Mouse (Mus musculus) neural tube, embryonic 11.5 days (tissue): Measurements from ENCODE around the gene Gm43720. TPM values are rescaled to one million over a fixed set of nuclear protein-coding genes. Genes with fewer than 3 reads are reported as not detected.

Experiments
- ATAC-seq: fragments of 200-750 bp; cut with Nextera tagmentation; 2 replicates; pipeline ENCODE4 v1.8.0; 2017; ENCODE audit warnings: moderate number of reproducible peaks, mild to moderate bottlenecking, moderate TSS enrichment, moderate library complexity; ENCODE audit not compliant: insufficient read depth, low FRiP score, low TSS enrichment
- DNase-seq: peaks from one replicate; pipeline ENCODE4 v3.0.0-alpha.2; 2015; ENCODE audit warnings: low spot score
- H3K27ac ChIP-seq: fragments of 300-500 bp; sonication (generic); 2 replicates; pipeline ENCODE4 v1.5.1; 2014; ENCODE audit warnings: low read depth, mild to moderate bottlenecking, low read length
- H3K27me3 ChIP-seq: fragments of 300-500 bp; sonication (generic); 2 replicates; pipeline ENCODE4 v1.6.1; 2014; ENCODE audit warnings: mild to moderate bottlenecking, low read length, mixed read lengths; ENCODE audit not compliant: control insufficient read depth, insufficient read depth
- H3K36me3 ChIP-seq: fragments of 300-500 bp; sonication (generic); 2 replicates; pipeline ENCODE4 v1.6.1; 2014; ENCODE audit warnings: mild to moderate bottlenecking, low read length, moderate library complexity, mixed read lengths; ENCODE audit not compliant: control insufficient read depth, insufficient read depth
- H3K4me1 ChIP-seq: fragments of 300-500 bp; sonication (generic); 2 replicates; pipeline ENCODE4 v1.6.1; 2014; ENCODE audit warnings: low read length, mixed read lengths; ENCODE audit not compliant: control insufficient read depth, insufficient read depth
- H3K4me2 ChIP-seq: fragments of 300-500 bp; sonication (generic); 2 replicates; pipeline ENCODE4 v1.6.1; 2014; ENCODE audit warnings: low read depth, mild to moderate bottlenecking, moderate library complexity
- H3K4me3 ChIP-seq: fragments of 300-500 bp; sonication (generic); 2 replicates; pipeline ENCODE4 v1.5.1; 2014; ENCODE audit warnings: low read depth, low read length
- H3K9ac ChIP-seq: fragments of 300-500 bp; sonication (generic); 2 replicates; pipeline ENCODE4 v1.6.1; 2014; ENCODE audit warnings: mild to moderate bottlenecking, low read length
- H3K9me3 ChIP-seq: fragments of 300-500 bp; sonication (generic); 2 replicates; pipeline ENCODE4 v1.6.1; 2016; ENCODE audit warnings: low read length; ENCODE audit not compliant: control insufficient read depth
- WGBS: fragments of 180-500 bp; shearing (Covaris S2); extraction: QIAGEN DNeasy Blood & Tissue Kit; methylation state at CpG from one replicate; pipeline ENCODE4 v1.1.7; 2014; 5-methylcytosine and 5-hydroxymethylcytosine counted together
- polyA plus RNA-seq: library from polyadenylated mRNA; unstranded; fragments of >200 nt; fragmentation: Nextera tagmentation; extraction: Ambion mirVana; gene quantifications from 2 replicates; pipeline ENCODE4 v1.2.1, GENCODE M21; 2014

Gm43720 gene
- polyA plus RNA-seq, 1 experiment from 2014 or later, result not detected

- Histone ChIP-seq H3K9ac (no peak overlapping the region), H3K36me3 (peaks cover 4% of the 10 kb centered on the region), H3K4me1 (peaks cover 30% of the 10 kb centered on the region), H3K27ac (no peak overlapping the region), H3K27me3 (no peaks in the 10 kb centered on the region), H3K9me3 (no peaks in the 10 kb centered on the region), H3K4me3 (peak overlapping the region; percentile 67; the same call in 1 of the 2 replicates), H3K4me2 (no peak overlapping the region)
- 24% methylated on average over 26 of the region's 26 CpGs for WGBS
- DNase-seq (no peak), ATAC-seq (no peak)
Observed at GRCm38 (mm10) chr5:138280425-138280768, 639 bp upstream of the Gm43720 start.

DNA sequence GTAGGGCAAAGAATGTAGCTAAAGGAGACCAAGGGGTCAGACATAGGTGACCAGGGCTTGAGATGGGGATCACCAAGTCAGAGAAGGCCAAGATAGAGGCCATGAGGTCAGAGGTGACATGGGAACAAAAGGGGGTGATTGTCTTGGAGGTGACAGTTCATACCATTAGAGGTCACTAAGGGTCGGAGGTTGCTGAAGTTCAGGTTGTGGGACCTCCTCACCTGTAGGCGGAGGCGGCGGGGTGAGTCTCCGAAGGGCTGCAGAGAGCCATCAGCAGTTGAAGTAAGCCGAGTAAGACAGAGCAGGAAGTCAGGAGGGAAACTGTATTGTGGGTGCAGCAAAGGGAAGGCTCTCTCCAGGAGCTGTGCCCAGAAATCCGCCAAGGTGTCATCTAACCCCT, 1.8 kb downstream of the Gm43720 start:
- no peak for DNase-seq
- ATAC-seq, result no peak
- Histone ChIP-seq H3K27me3 (no peaks in the 10 kb centered on the region), H3K27ac (peak overlapping the region; percentile 39; the same call in 1 of the 2 replicates), H3K4me3 (peak overlapping the region; percentile 67), H3K36me3 (peaks cover 4% of the 10 kb centered on the region), H3K4me1 (peaks cover 36% of the 10 kb centered on the region), H3K9ac (no peak overlapping the region), H3K4me2 (peak overlapping the region; percentile 54), H3K9me3 (no peaks in the 10 kb centered on the region)
- WGBS, result 88% methylated on average over 7 of the region's 7 CpGs

DNA sequence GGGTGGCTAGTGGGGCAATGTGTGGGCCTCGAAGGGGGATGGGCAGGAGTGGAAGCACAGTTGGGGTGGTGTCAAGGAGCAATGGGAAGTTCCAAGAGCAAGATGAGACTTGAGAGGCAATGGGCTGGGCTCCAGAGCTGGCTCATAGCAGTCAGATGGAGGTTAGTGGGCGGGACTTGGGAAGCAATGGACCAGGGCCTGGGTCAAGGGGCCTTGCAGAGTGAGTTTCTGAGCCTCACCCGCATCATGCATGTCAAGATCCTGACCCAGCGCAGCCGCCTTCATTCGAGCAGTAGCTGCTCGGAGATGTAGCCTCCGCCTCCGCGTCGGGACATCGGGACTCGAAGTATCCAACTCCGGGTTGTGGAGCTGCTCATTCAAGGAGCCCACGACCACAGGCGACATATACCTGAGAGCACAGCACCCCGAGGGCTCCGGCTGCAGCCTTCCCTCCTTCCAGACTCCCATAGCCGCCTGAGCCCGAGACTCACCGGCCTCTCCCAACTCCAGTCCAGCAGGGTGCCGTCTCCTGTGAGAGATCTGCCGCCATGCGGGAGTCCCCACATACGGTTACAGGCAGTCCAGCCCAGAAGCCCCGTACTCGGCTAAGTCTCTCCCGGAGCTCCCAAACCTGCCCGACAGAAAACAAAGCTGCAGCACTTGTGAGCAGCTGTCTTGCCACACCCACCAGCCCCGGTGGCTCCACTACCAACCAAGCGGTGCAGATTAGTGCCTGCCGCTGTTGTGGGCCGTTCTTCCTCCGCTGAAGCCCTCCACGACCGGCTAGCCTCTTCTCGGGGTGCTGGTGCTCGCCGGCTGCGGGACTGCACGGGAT, 4.3 kb downstream of the Gm43720 start:
- peak; percentile 42 for DNase-seq
- Histone ChIP-seq H3K4me1 (peaks cover 39% of the 10 kb centered on the region), H3K9me3 (no peaks in the 10 kb centered on the region), H3K4me3 (peak overlapping the region; percentile 29), H3K36me3 (peaks cover 4% of the 10 kb centered on the region), H3K27me3 (no peaks in the 10 kb centered on the region), H3K9ac (peak overlapping the region; percentile 45), H3K27ac (peak overlapping the region; percentile 20; the same call in 1 of the 2 replicates), H3K4me2 (peak overlapping the region; percentile 58)
- 18% methylated on average over 41 of the region's 41 CpGs for WGBS
- ATAC-seq, result no peak

DNA sequence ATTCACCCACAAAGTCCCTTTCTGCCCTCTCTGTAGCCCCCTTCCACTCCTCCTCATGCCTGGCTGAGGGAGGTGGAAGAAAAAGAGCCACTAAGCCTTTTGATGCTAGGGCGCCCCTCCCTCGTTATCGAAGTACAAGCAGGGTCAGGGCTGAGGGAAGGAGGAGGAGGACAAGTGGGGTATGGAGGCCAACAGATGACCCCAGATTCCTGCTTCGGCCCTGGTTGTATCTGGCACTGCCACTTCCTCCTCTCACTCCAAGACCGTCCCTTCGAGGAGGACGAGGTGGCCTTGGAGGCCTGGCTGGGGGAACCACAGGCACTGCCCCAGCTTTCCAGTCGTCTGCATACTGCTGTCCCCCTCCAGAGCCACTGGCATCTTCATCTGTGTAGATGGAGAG, 5.6 kb downstream of the Gm43720 start:
- no peak overlapping the region for H3K4me3 ChIP-seq
- H3K27ac ChIP-seq, result no peak overlapping the region
- H3K9me3 ChIP-seq, result no peaks in the 10 kb centered on the region
- peaks cover 39% of the 10 kb centered on the region for H3K4me1 ChIP-seq
- DNase-seq (no peak), ATAC-seq (no peak)
- no peaks in the 10 kb centered on the region for H3K27me3 ChIP-seq
- WGBS, result 71% methylated on average over 8 of the region's 8 CpGs
- no peak overlapping the region for H3K9ac ChIP-seq
- peaks cover 4% of the 10 kb centered on the region for H3K36me3 ChIP-seq
- no peak overlapping the region for H3K4me2 ChIP-seq

GRCm38 (mm10) chr5:138272409-138272923, 7.3 kb downstream of the Gm43720 start, which contains the start of gene Gal3st4:
Gal3st4 (minus strand) TSS chr5:138272840.
- Histone ChIP-seq H3K27me3 (no peaks in the 10 kb centered on the region), H3K27ac (no peak within 1 kb of the TSS; the same call in 1 of the 2 replicates), H3K36me3 (peaks cover 2% of the 10 kb centered on the region; the same call in 1 of the 2 replicates), H3K9me3 (no peaks in the 10 kb centered on the region), H3K4me1 (peaks cover 26% of the 10 kb centered on the region), H3K9ac (peak within 1 kb of the TSS; percentile 64), H3K4me2 (peak within 1 kb of the TSS; percentile 37), H3K4me3 (peak within 1 kb of the TSS; percentile 19)
- DNase-seq (peak; percentile 53), ATAC-seq (peak; percentile 46; the same call in 1 of the 2 replicates)
- 2% methylated on average over 12 of the region's 12 CpGs for WGBS

DNA sequence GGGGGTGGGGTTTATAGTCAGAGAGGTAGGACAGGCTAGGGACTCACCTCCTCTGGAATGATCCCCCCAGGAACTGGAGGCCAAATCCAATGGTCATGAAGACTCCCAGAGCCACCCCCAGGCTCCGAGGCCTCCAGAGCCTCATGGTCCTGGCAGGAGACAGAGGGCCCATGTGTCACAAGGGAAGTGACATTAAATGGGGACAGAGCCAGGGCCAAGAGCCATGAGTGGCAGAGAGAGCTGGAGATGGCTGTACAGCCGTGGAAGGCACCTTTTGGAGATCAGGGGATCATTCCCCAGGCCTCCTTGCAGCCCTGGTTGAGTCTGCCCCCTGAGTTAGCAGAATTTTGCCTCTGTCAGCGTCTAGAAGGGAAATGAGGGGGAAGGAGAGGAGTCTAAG, 8.5 kb downstream of the Gm43720 start:
- H3K9ac ChIP-seq, result no peak overlapping the region
- no peaks in the 10 kb centered on the region for H3K27me3 ChIP-seq
- H3K4me3 ChIP-seq, result no peak overlapping the region
- whole genome bisulfite sequencing, result 53% methylated on average over 3 of the region's 3 CpGs
- ATAC-seq (no peak), DNase-seq (no peak)
- no peak overlapping the region; the same call in 1 of the 2 replicates for H3K4me2 ChIP-seq
- peaks cover 14% of the 10 kb centered on the region for H3K4me1 ChIP-seq
- H3K9me3 ChIP-seq, result no peaks in the 10 kb centered on the region
- H3K36me3 ChIP-seq, result no peaks in the 10 kb centered on the region
- H3K27ac ChIP-seq, result no peak overlapping the region

DNA sequence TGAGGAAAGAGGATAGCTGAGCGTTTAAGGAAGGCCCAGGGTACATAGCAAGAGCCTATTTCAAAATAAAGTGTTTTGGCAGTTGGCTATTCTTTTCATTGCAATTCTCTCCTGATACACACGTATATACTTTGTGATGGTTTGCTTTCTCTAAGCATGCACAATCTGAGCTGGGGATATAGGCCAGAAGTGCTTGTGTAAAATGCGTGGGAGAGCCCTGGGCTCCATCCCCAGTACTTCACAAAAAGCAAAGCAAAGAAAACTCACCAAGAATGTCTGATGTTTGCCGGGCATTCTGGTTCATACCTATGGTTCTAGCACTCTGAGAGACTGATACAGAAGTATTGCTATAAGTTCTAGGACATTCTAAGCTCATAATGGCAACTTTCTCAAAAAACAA, 10.8 kb downstream of the Gm43720 start:
- H3K27ac ChIP-seq, result no peak overlapping the region
- H3K27me3 ChIP-seq, result no peaks in the 10 kb centered on the region
- H3K36me3 ChIP-seq, result no peaks in the 10 kb centered on the region
- DNase-seq, result no peak
- H3K9ac ChIP-seq, result no peak overlapping the region
- WGBS, result 80% methylated on average over 4 of the region's 4 CpGs
- H3K9me3 ChIP-seq, result no peaks in the 10 kb centered on the region
- H3K4me1 ChIP-seq, result peaks cover 9% of the 10 kb centered on the region; the same call in 1 of the 2 replicates
- H3K4me2 ChIP-seq, result no peak overlapping the region
- no peak overlapping the region for H3K4me3 ChIP-seq
- ATAC-seq, result no peak

GRCm38 (mm10) chr5:138267114-138267513, 12.6 kb downstream of the Gm43720 start:
- H3K4me2 ChIP-seq, result no peak overlapping the region
- ATAC-seq (no peak), DNase-seq (no peak)
- no peak overlapping the region for H3K9ac ChIP-seq
- no peaks in the 10 kb centered on the region for H3K27me3 ChIP-seq
- WGBS, result 86% methylated on average over 3 of the region's 3 CpGs
- peaks cover 17% of the 10 kb centered on the region for H3K4me1 ChIP-seq
- H3K9me3 ChIP-seq, result no peaks in the 10 kb centered on the region
- no peaks in the 10 kb centered on the region; the same call in 1 of the 2 replicates for H3K36me3 ChIP-seq
- H3K4me3 ChIP-seq, result no peak overlapping the region
- H3K27ac ChIP-seq, result no peak overlapping the region

DNA sequence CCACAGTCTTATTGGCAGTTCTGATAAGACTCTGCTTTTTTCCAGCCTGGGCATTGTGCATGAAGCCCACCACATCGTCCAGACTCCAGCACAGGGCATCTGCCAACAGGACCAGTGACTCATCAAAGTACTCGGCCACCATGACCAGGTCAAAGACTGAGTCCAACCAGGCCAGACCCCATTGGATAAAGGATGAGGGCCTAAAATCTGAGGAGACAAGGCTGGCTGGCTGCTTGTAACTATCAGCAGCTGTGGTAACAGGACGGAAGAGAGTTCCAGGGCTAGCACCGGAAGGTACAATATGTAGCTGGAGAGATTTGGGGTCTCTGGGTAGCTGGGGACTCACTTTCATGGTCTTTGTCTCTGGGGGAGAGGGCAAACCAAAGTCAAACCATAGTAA, 14.0 kb downstream of the Gm43720 start:
- 93% methylated on average over 4 of the region's 4 CpGs for WGBS
- Histone ChIP-seq H3K4me3 (no peak overlapping the region), H3K4me2 (no peak overlapping the region), H3K9ac (no peak overlapping the region), H3K36me3 (peaks cover 8% of the 10 kb centered on the region; the same call in 1 of the 2 replicates), H3K9me3 (no peaks in the 10 kb centered on the region), H3K27ac (no peak overlapping the region), H3K4me1 (peaks cover 15% of the 10 kb centered on the region), H3K27me3 (no peaks in the 10 kb centered on the region)
- DNase-seq, result no peak
- no peak for ATAC-seq
